Mouse (Mus musculus): ENCODE measurements around the gene Ppp1r15a.
A peak's percentile ranks its signal among the peaks of the same experiment; 100 is the strongest.
"Not testable (repeated sequence)": the region's sequence is repeated elsewhere in the genome, so short reads cannot be mapped to it uniquely, and the experiment has no call there.

The Ppp1r15a gene

GRCm38 (mm10) chr7:45481374-45481927, 44.6 kb downstream of the Ppp1r15a start, which contains the start of gene Tulp2:
Gene Tulp2, plus strand, starts transcription at chr7:45481877.
- peak; percentile 66 for DNase-seq (ENCODE audit: low spot score)

- DNase-seq (ENCODE audit: low spot score) = not testable (repeated sequence)
Measured at GRCm38 (mm10) chr7:45480310-45480709, 45.8 kb downstream of the Ppp1r15a start.

GRCm38 (mm10) chr7:45478774-45479173, 47.3 kb downstream of the Ppp1r15a start:
- DNase-seq (ENCODE audit: low spot score) = no peak

- DNase-seq (ENCODE audit: low spot score) = peak; percentile 70
Measured at GRCm38 (mm10) chr7:45477003-45477402, 49.1 kb downstream of the Ppp1r15a start.

DNA sequence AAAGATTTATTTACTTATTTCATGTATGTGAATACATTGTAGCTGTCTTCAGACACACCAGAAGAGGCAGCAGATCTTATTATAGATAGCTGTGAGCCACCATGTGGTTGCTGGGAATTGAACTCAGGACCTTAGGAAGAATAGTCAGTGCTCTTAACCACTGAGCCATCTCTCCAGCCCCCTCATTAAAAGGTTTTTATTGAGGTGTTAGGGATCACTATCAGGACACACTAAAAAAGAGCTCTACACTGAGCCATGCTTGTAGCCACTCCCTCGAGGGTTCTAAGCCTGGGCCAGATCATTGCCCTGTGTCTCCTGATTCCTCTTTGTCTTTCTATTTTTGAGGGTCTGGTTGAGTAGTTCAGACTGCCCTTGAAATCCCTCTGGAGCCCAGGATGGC, 49.6 kb downstream of the Ppp1r15a start:
- no peak for DNase-seq (ENCODE audit: low spot score)

DNA sequence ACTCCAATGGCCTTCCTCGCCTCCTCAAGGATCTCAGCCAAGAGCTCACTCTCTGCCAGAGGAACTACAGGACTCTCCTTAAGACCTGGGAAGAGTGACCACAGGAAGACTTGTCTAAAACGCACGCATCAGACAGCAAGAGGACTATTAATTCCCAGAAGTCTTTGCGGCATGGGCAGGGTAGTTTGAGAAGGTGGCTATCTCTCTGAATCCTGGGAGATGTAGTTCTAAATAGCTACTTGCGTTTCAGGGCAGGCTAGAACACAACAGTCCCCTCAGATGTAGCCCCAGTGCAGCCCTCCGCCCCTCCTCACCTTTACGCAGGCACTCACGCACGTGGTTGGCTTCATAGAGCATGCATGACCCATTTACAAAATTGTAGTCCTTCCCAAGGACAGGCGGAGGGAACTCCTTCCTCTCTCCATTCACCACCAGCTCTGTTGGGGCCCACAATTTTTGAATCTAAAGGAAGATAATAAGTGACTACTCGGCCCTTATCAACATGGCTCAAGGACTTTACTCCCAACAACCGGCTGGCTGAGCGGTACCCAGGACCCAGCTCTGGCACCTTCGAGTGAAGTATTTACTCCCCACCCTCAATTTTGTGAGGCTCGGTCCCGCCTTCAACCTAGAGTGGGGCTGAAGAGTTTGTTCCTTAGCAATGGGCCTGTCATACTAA, 50.6 kb downstream of the Ppp1r15a start:
- no peak for DNase-seq (ENCODE audit: low spot score)
